Mouse (Mus musculus): Measurements from ENCODE around the gene Map4k3.

DNA sequence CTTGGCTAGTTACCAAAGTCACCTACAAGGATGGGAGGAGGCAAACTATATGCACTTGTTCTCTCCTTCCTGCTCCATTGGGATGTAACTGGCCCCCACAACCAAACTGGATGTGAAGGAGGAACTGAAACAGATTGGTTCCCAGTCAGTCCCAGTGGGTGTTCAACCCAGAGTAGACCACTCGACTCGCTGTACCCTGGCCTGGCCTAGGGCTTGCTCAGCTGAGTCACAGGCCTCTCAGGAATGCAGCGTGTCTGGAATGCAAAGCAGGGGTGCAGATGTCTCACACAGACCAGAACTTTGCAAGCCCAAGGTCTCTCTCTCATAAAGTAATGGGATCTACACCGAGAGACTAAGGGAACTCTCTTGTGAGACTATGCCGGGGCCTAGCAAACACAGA lies 27.8 kb upstream of the Map4k3 start:
- TF ChIP-seq CTCF (IDR thresholded peaks at IDR 0.05; ENCODE audit: low read depth, low read length), result no peak
- TF ChIP-seq POLR2A (IDR thresholded peaks at IDR 0.05; ENCODE audit: insufficient read depth, low read length), result no peak
- no peak for TF ChIP-seq EP300 (IDR thresholded peaks at IDR 0.05; ENCODE audit: insufficient read depth, low read depth, low read length)

All from ES-Bruce4 (cell line).